Mouse (Mus musculus): ENCODE measurements around the gene Slc39a11. TPM values are rescaled to one million over a fixed set of nuclear protein-coding genes. Genes with fewer than 3 reads are reported as not detected.

Gene Slc39a11
- total RNA-seq (2014; fragmentation: Nextera tagmentation) (24.8 and 37.0 TPM in 2 replicates), total RNA-seq (2017) (30.5 and 36.9 TPM in 2 replicates)

GRCm38 (mm10) chr11:113649353-113650210, at the start of gene Slc39a11:
Gene Slc39a11, minus strand, starts transcription at chr11:113650079.
- ATAC-seq (replicated peaks; ENCODE audit: poor library complexity, severe bottlenecking) = peak; percentile 53

GRCm38 (mm10) chr11:113699643-113700042, 49.8 kb upstream of the Slc39a11 start:
- no peak for ATAC-seq (replicated peaks; ENCODE audit: poor library complexity, severe bottlenecking)

GRCm38 (mm10) chr11:113698013-113698545, 48.2 kb upstream of the Slc39a11 start:
- ATAC-seq (replicated peaks; ENCODE audit: poor library complexity, severe bottlenecking) = no peak

- no peak for ATAC-seq (replicated peaks; ENCODE audit: poor library complexity, severe bottlenecking)
Measured at GRCm38 (mm10) chr11:113697571-113697970, 47.7 kb upstream of the Slc39a11 start.

- ATAC-seq (replicated peaks; ENCODE audit: poor library complexity, severe bottlenecking) = no peak; the same call in 1 of the 2 replicates
Measured at GRCm38 (mm10) chr11:113691851-113692250, 42.0 kb upstream of the Slc39a11 start.

GRCm38 (mm10) chr11:113691318-113691717, 41.4 kb upstream of the Slc39a11 start:
- no peak for ATAC-seq (replicated peaks; ENCODE audit: poor library complexity, severe bottlenecking)

GRCm38 (mm10) chr11:113690506-113690905, 40.6 kb upstream of the Slc39a11 start:
- no peak for ATAC-seq (replicated peaks; ENCODE audit: poor library complexity, severe bottlenecking)

GRCm38 (mm10) chr11:113687031-113687430, 37.2 kb upstream of the Slc39a11 start:
- no peak for ATAC-seq (replicated peaks; ENCODE audit: poor library complexity, severe bottlenecking)

GRCm38 (mm10) chr11:113684707-113685426, 35.0 kb upstream of the Slc39a11 start:
- no peak for ATAC-seq (replicated peaks; ENCODE audit: poor library complexity, severe bottlenecking)

- peak; percentile 81 for ATAC-seq (replicated peaks; ENCODE audit: poor library complexity, severe bottlenecking)
Measured at GRCm38 (mm10) chr11:113683957-113684706, 34.3 kb upstream of the Slc39a11 start, which contains the start of the genes Fam104a and D11Wsu47e. Gene Fam104a, minus strand, starts transcription at chr11:113684155. Gene D11Wsu47e, plus strand, starts transcription at chr11:113684412.

- ATAC-seq (replicated peaks; ENCODE audit: poor library complexity, severe bottlenecking) = peak; percentile 26
Measured at GRCm38 (mm10) chr11:113683627-113683956, 33.7 kb upstream of the Slc39a11 start.

- ATAC-seq (replicated peaks; ENCODE audit: poor library complexity, severe bottlenecking) = peak; percentile 58
Measured at GRCm38 (mm10) chr11:113682897-113683626, 33.2 kb upstream of the Slc39a11 start.

GRCm38 (mm10) chr11:113681979-113682378, 32.1 kb upstream of the Slc39a11 start:
- ATAC-seq (replicated peaks; ENCODE audit: poor library complexity, severe bottlenecking) = no peak

- no peak for ATAC-seq (replicated peaks; ENCODE audit: poor library complexity, severe bottlenecking)
Measured at GRCm38 (mm10) chr11:113680954-113681353, 31.1 kb upstream of the Slc39a11 start.

GRCm38 (mm10) chr11:113678373-113678772, 28.5 kb upstream of the Slc39a11 start:
- peak; percentile 38 for ATAC-seq (replicated peaks; ENCODE audit: poor library complexity, severe bottlenecking)

- ATAC-seq (replicated peaks; ENCODE audit: poor library complexity, severe bottlenecking) = no peak
Measured at GRCm38 (mm10) chr11:113677378-113677777, 27.5 kb upstream of the Slc39a11 start.

- ATAC-seq (replicated peaks; ENCODE audit: poor library complexity, severe bottlenecking) = no peak
Measured at GRCm38 (mm10) chr11:113676847-113677246, 27.0 kb upstream of the Slc39a11 start.

- ATAC-seq (replicated peaks; ENCODE audit: poor library complexity, severe bottlenecking) = no peak
Measured at GRCm38 (mm10) chr11:113674595-113674994, 24.7 kb upstream of the Slc39a11 start.

GRCm38 (mm10) chr11:113673614-113674013, 23.7 kb upstream of the Slc39a11 start:
- no peak for ATAC-seq (replicated peaks; ENCODE audit: poor library complexity, severe bottlenecking)

GRCm38 (mm10) chr11:113669711-113670110, 19.8 kb upstream of the Slc39a11 start:
- no peak for ATAC-seq (replicated peaks; ENCODE audit: poor library complexity, severe bottlenecking)
